Mouse (Mus musculus) CH12.LX (cell line): Measurements from ENCODE around the gene Tbc1d22a. TPM values are rescaled to one million over a fixed set of nuclear protein-coding genes. Genes with fewer than 3 reads are reported as not detected.

ENCODE experiments used
- DNase-seq: peaks from one replicate; pipeline ENCODE4 v3.0.0-alpha.2; 2013; ENCODE audit errors: extremely low read depth
- H3K27ac ChIP-seq: 2 replicates; pipeline ENCODE4 v1.5.1; 2012; ENCODE audit warnings: low read depth, mild to moderate bottlenecking, control low read depth, moderate library complexity; ENCODE audit not compliant: insufficient read depth
- H3K27me3 ChIP-seq: replicated peaks from 2 replicates; pipeline ENCODE3; 2012; ENCODE audit warnings: inconsistent platforms
- H3K36me3 ChIP-seq, 2 experiments: replicated peaks in 1 of 2; 2 replicates each; pipeline versions ENCODE3 to v1.6.1; 2012; ENCODE audit warnings: inconsistent platforms in 1 of 2, low read length in 1 of 2, mild to moderate bottlenecking in 1 of 2, mixed read lengths in 1 of 2, moderate library complexity in 1 of 2; ENCODE audit not compliant: control insufficient read depth in 1 of 2, insufficient read depth in 1 of 2
- H3K4me1 ChIP-seq, 2 experiments: 2 replicates each; pipeline ENCODE4 v1.6.1; 2012; ENCODE audit warnings: inconsistent platforms in 1 of 2, moderate library complexity in 1 of 2; ENCODE audit not compliant: insufficient read depth in 2 of 2, control insufficient read depth in 1 of 2
- H3K4me2 ChIP-seq: 2 replicates; pipeline ENCODE4 v1.6.1; 2012; ENCODE audit warnings: low read depth, mild to moderate bottlenecking, control low read depth; ENCODE audit not compliant: poor library complexity, insufficient read depth, severe bottlenecking
- H3K4me3 ChIP-seq, 3 experiments: fragments of 150-350 bp in 1 of 3; sonication (generic) in 1 of 3; replicated peaks in 1 of 3; 2 replicates each; pipeline versions ENCODE3 to v1.5.1; 2011 to 2012; ENCODE audit warnings: low read depth in 2 of 3, low read length in 2 of 3, mild to moderate bottlenecking in 2 of 3, moderate library complexity in 2 of 3, control low read depth in 1 of 3, improper control_type of control experiment in 1 of 3, inconsistent platforms in 1 of 3, mixed read lengths in 1 of 3; ENCODE audit not compliant: poor library complexity in 1 of 3
- H3K79me2 ChIP-seq: replicated peaks from 2 replicates; pipeline ENCODE4 v1.6.1; 2012; ENCODE audit warnings: mild to moderate bottlenecking, moderate library complexity; ENCODE audit not compliant: control insufficient read depth, poor library complexity, insufficient read depth, severe bottlenecking; ENCODE audit errors: extremely low read depth
- H3K9ac ChIP-seq: 2 replicates; pipeline ENCODE4 v1.6.1; 2012; ENCODE audit warnings: low read depth, mild to moderate bottlenecking, control low read depth, moderate library complexity; ENCODE audit not compliant: insufficient read depth
- H3K9me3 ChIP-seq: replicated peaks from 2 replicates; pipeline ENCODE3; 2012; ENCODE audit warnings: low read length, inconsistent platforms, mixed read lengths
- CHD2 ChIP-seq: IDR thresholded peaks from 2 replicates; pipeline ENCODE4 v1.6.1; 2011; ENCODE audit warnings: low read length, improper control_type of control experiment
- CTCF ChIP-seq, 2 experiments: IDR thresholded peaks in 1 of 2; conservative IDR thresholded peaks in 1 of 2; 2 replicates each; pipeline ENCODE4 v1.5.1; 2011 to 2012; ENCODE audit warnings: low read depth in 2 of 2, low read length in 2 of 2, improper control_type of control experiment in 1 of 2, inconsistent platforms in 1 of 2, mild to moderate bottlenecking in 1 of 2, moderate library complexity in 1 of 2
- ETS1 ChIP-seq: conservative IDR thresholded peaks from 2 replicates; pipeline ENCODE4 v1.6.1; 2012; ENCODE audit warnings: low read depth, mild to moderate bottlenecking, inconsistent platforms, low read length, improper control_type of control experiment, moderate library complexity
- HCFC1 ChIP-seq: IDR thresholded peaks from 2 replicates; pipeline ENCODE4 v1.6.1; 2012; ENCODE audit warnings: low read depth, mild to moderate bottlenecking, inconsistent platforms, low read length, improper control_type of control experiment
- IRF4 ChIP-seq: IDR thresholded peaks from 2 replicates; pipeline ENCODE4 v1.6.1; 2014; ENCODE audit warnings: low read depth, mild to moderate bottlenecking, inconsistent platforms, low read length, improper control_type of control experiment
- KAT2A ChIP-seq: IDR thresholded peaks from 2 replicates; pipeline ENCODE4 v1.6.1; 2012; ENCODE audit warnings: low read length, improper control_type of control experiment, inconsistent platforms; ENCODE audit not compliant: insufficient replicate concordance
- MAX ChIP-seq: IDR thresholded peaks from 2 replicates; pipeline ENCODE4 v1.6.1; 2011; ENCODE audit warnings: low read length, improper control_type of control experiment
- MAZ ChIP-seq: IDR thresholded peaks from 2 replicates; pipeline ENCODE4 v1.6.1; 2012; ENCODE audit warnings: low read depth, mild to moderate bottlenecking, inconsistent platforms, low read length, improper control_type of control experiment, moderate library complexity
- MEF2A ChIP-seq: IDR thresholded peaks from 2 replicates; pipeline ENCODE4 v1.6.1; 2014; ENCODE audit warnings: low read depth, mild to moderate bottlenecking, inconsistent platforms, low read length, improper control_type of control experiment, borderline replicate concordance
- NELFE ChIP-seq: IDR thresholded peaks from 2 replicates; pipeline ENCODE4 v1.6.1; 2011; ENCODE audit warnings: low read depth, low read length, improper control_type of control experiment
- NRF1 ChIP-seq: IDR thresholded peaks from 2 replicates; pipeline ENCODE4 v1.6.1; 2014; ENCODE audit warnings: low read depth, mild to moderate bottlenecking, inconsistent platforms, low read length, improper control_type of control experiment, moderate library complexity
- POLR2AphosphoS2 ChIP-seq: IDR thresholded peaks from 2 replicates; pipeline ENCODE4 v1.6.1; 2011; ENCODE audit warnings: low read depth, low read length, improper control_type of control experiment
- RAD21 ChIP-seq: IDR thresholded peaks from 2 replicates; pipeline ENCODE4 v1.6.1; 2011; ENCODE audit warnings: low read depth, mild to moderate bottlenecking, low read length, improper control_type of control experiment, moderate library complexity
- TBP ChIP-seq: conservative IDR thresholded peaks from 2 replicates; pipeline ENCODE4 v1.6.1; 2011; ENCODE audit warnings: low read depth, low read length, improper control_type of control experiment
- TCF12 ChIP-seq: IDR thresholded peaks from 2 replicates; pipeline ENCODE4 v1.6.1; 2014; ENCODE audit warnings: low read depth, mild to moderate bottlenecking, inconsistent platforms, low read length, improper control_type of control experiment
- UBTF ChIP-seq: IDR thresholded peaks from 2 replicates; pipeline ENCODE4 v1.6.1; 2012; ENCODE audit warnings: low read depth, mild to moderate bottlenecking, inconsistent platforms, low read length, improper control_type of control experiment, moderate library complexity
- ZC3H11A ChIP-seq: IDR thresholded peaks from 2 replicates; pipeline ENCODE4 v1.6.1; 2012; ENCODE audit warnings: low read depth, mild to moderate bottlenecking, inconsistent platforms, low read length, improper control_type of control experiment
- ZKSCAN1 ChIP-seq: IDR thresholded peaks from 2 replicates; pipeline ENCODE4 v1.6.1; 2012; ENCODE audit warnings: low read depth, inconsistent platforms, low read length, improper control_type of control experiment, borderline replicate concordance
- ZMIZ1 ChIP-seq: IDR thresholded peaks from 2 replicates; pipeline ENCODE4 v1.6.1; 2012; ENCODE audit warnings: low read depth, mild to moderate bottlenecking, inconsistent platforms, low read length, improper control_type of control experiment
- ZNF384 ChIP-seq: IDR thresholded peaks from 2 replicates; pipeline ENCODE4 v1.6.1; 2012; ENCODE audit warnings: low read depth, low read length, improper control_type of control experiment, inconsistent platforms
- dilution Hi-C: fragments of 300-500 bp; cut with MboI; formaldehyde crosslinking; loops from 2 replicates; pipeline ENCODE4 v1.14.3; 2020; ENCODE audit warnings: low sequenced_read_pairs; ENCODE audit not compliant: extremely low pct_unique_long_range_greater_than_20kb, extremely low pct_ligation_motif_present
- in situ Hi-C: fragments of 300-500 bp; cut with MboI; formaldehyde crosslinking; loops from 3 replicates; pipeline ENCODE4 v1.14.3; 2019; ENCODE audit warnings: low sequenced_read_pairs, low pct_ligation_motif_present, low pct_unique_long_range_greater_than_20kb, mixed read lengths
- polyA plus RNA-seq: library from polyadenylated mRNA; unstranded; fragments of >175 nt; gene quantifications from 2 replicates; pipeline ENCODE4 v1.2.1, GENCODE M21; 2012; ENCODE audit warnings: low read depth; ENCODE audit not compliant: insufficient read length
- total RNA-seq, 2 experiments: library from RNA; depleted of rRNA; stranded (reverse); fragments of 300-350 nt in 1 of 2; fragments of >200 nt in 1 of 2; gene quantifications; 2 replicates each; pipeline ENCODE4 v1.2.3; 2012 to 2014

Tbc1d22a gene
- total and polyA plus RNA-seq, 3 experiments: 17.6 to 20.2 (median 19.4) TPM

- in situ Hi-C loops: no loop called here
- TF ChIP-seq IRF4 (no peak), MEF2A (no peak), RAD21 (no peak), ZMIZ1 (no peak), MAZ (no peak), HCFC1 (no peak), NELFE (no peak), MAX (no peak), NRF1 (no peak), CHD2 (no peak), TCF12 (no peak), KAT2A (no peak), CTCF (conservative IDR thresholded peaks at IDR 0.05 in 1 of 2, IDR thresholded peaks at IDR 0.05 in 1 of 2; ENCODE audit: low read depth in 2 of 2, low read length in 2 of 2) (no peak), ZC3H11A (no peak), POLR2AphosphoS2 (no peak), ZKSCAN1 (no peak), ETS1 (no peak)
- no peaks in the 10 kb centered on the region for H3K79me2 ChIP-seq
- no peak overlapping the region for H3K4me2 ChIP-seq
- DNase-seq: no peak
- H3K9me3 ChIP-seq: no peaks in the 10 kb centered on the region
- peaks cover 20% of the 10 kb centered on the region for H3K27me3 ChIP-seq
- dilution Hi-C loops: no loop called here
- no peak overlapping the region for H3K9ac ChIP-seq
- no peak overlapping the region for H3K27ac ChIP-seq
- peaks cover 15 to 40% of the 10 kb centered on the region in 2 experiments for H3K4me1 ChIP-seq
- H3K36me3 ChIP-seq: no peaks in the 10 kb centered on the region
- H3K4me3 ChIP-seq: no peak overlapping the region
These were observed 14.8 kb upstream of the Tbc1d22a start for GRCm38 (mm10) chr15:86199482-86199881.

- no peak overlapping the region for H3K27ac ChIP-seq
- DNase-seq: no peak
- dilution Hi-C loops (no loop called here), in situ Hi-C loops (no loop called here)
- H3K79me2 ChIP-seq: no peaks in the 10 kb centered on the region
- H3K36me3 ChIP-seq: no peaks in the 10 kb centered on the region
- peaks cover 15 to 40% of the 10 kb centered on the region in 2 experiments for H3K4me1 ChIP-seq
- peaks cover 20% of the 10 kb centered on the region for H3K27me3 ChIP-seq
- H3K9ac ChIP-seq: no peak overlapping the region
- H3K9me3 ChIP-seq: no peaks in the 10 kb centered on the region
- TF ChIP-seq CHD2 (no peak), NRF1 (no peak), TBP (no peak), UBTF (no peak), ZNF384 (no peak)
- no peak overlapping the region for H3K4me3 ChIP-seq
- H3K4me2 ChIP-seq: no peak overlapping the region
These were observed 14.1 kb upstream of the Tbc1d22a start for GRCm38 (mm10) chr15:86200169-86200568.
